In genomic region chr1:119852980-119853379, GRCm38 (mm10) we compare ENCODE assay signal across 19 mouse cellular contexts. TPM values are rescaled to one million over a fixed set of nuclear protein-coding genes. Genes with fewer than 3 reads are reported as not detected.
DNase-seq lines count a peak whose midpoint lies in the region; ATAC-seq lines count a peak whose summit lies in the region.
"Had no signal": no experiment of that assay in that cellular context is flagged by ENCODE, and none has a peak within 500 bp of the region (broad histone marks: within the 10 kb centered on the region; RNA-seq: fewer than 3 reads in every experiment).

No protein-coding gene starts in this region.

- DNase-seq in heart, adult 11 months: peak; percentile 18
- no peak for DNase-seq in heart, adult 18-20 months
- no peak for DNase-seq in gastrocnemius, postnatal 36 days
- no peak for DNase-seq in lung, postnatal 10 days
- DNase-seq: adrenal gland, adult 2 months; adrenal gland, postnatal 10 days; adrenal gland, postnatal 25 days; B cell, adult 2 months; cerebellum, adult 11 months; cerebellum, adult 18-20 months; cerebellum, adult 8-10 months; cerebellum, adult 9-11 months; cerebellum, postnatal 14 days; cerebellum, postnatal 36 days; embryo, embryonic 11 days had no signal

- peak; percentile 61; the same call in 1 of the 2 replicates for ATAC-seq in megakaryocyte progenitor cell, adult 5-6 weeks (replicated peaks; ENCODE audit: poor library complexity)
- ATAC-seq: CD4-positive, CD25-positive, alpha-beta regulatory T cell, adult 4 months; forebrain, embryonic 14.5 days; forebrain, embryonic 16.5 days had no signal

- intact Hi-C loops in gastrocnemius, postnatal 36 days (cut with DNase I): no loop called here

RNA-seq across cellular contexts. Expression of gene Ptpn4, which starts 15.6 kb away (rescaled TPM):
- 10 to 100 TPM; 28.1 to 30.2 TPM for total RNA-seq in heart, adult 18-20 months (2021)
- 18.8 and 21.3 TPM in 2 replicates for total RNA-seq in megakaryocyte progenitor cell, adult 5-6 weeks (2015)
- 8.1 and 9.5 TPM in 2 replicates for total RNA-seq in megakaryocyte progenitor cell, adult 5-6 weeks (2017)
- 10 to 100 TPM; 20.8 to 28.5 TPM for total RNA-seq in gastrocnemius, postnatal 36 days (2021)
